12 mouse cellular contexts compared by ENCODE assay signal in the genomic region with DNA sequence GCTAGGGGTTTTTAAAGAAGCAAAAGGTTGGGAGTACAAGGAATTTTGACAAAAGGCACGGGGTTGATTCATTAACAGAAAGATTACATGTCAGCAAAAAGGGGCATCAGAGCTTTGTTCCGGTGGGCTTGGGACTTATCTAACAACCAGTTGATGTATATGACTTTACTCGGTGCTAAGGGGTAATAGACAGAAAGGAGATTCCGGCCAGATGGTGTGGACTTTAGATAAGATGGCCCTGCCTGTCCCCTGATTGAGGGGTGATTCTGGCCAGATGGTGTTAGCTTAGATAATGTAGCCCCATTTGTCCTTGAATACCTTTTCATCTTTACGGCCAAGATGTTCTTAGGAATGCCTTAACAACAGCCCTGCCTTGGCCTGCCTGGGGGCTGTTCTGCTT. TPM values are rescaled to one million over a fixed set of nuclear protein-coding genes. Genes with fewer than 3 reads are reported as not detected.
A peak's percentile ranks its signal among the peaks of the same experiment; 100 is the strongest.
DNase-seq lines count a peak whose midpoint lies in the region; TF ChIP-seq lines count a peak whose summit lies in the region.
"Not testable (repeated sequence)": the region's sequence is repeated elsewhere in the genome, so short reads cannot be mapped to it uniquely, and the experiment has no call there.
"Had no signal": no experiment of that assay in that cellular context is flagged by ENCODE, and none has a peak within 500 bp of the region (broad histone marks: within the 10 kb centered on the region; RNA-seq: fewer than 3 reads in every experiment).

No protein-coding gene starts in this region.

- TF ChIP-seq POLR2A in myocyte (IDR thresholded peaks at IDR 0.05; ENCODE audit: insufficient read length, low read depth) = not testable (repeated sequence)

- H3ac ChIP-seq in myocyte (ENCODE audit: control insufficient read depth, insufficient read length) = not testable (repeated sequence)

- not testable (repeated sequence) for H3K27me3 ChIP-seq in myocyte (ENCODE audit: control insufficient read depth, insufficient read depth, insufficient read length)

- DNase-seq in cerebellum, adult 11-12 months = peak; percentile 59
- DNase-seq in cerebellum, adult 18-20 months = peak; percentile 7 to 30
- DNase-seq in cerebellum, adult 9-10 months = peak; percentile 71
- DNase-seq in cerebellum, adult 9-11 months = peak; percentile 65
- peak; percentile 94 for DNase-seq in heart, adult 11 months
- peak; percentile 45 for DNase-seq in kidney, adult 11 months

- H3K4me2 ChIP-seq in myocyte (ENCODE audit: low read depth) = not testable (repeated sequence)

- not testable (repeated sequence) for H3K79me2 ChIP-seq in myocyte (ENCODE audit: control insufficient read depth, insufficient read depth)

- H3K36me3 ChIP-seq in myocyte (ENCODE audit: control insufficient read depth, insufficient read depth) = not testable (repeated sequence)

- peak overlapping the region; percentile 52 for H3K4me3 ChIP-seq in myocyte

RNA-seq across cellular contexts. Expression of gene 4930467E23Rik, which starts 54.5 kb away (rescaled TPM):
- polyA plus RNA-seq in myocyte (2012; fragmentation: generic; extraction: Trizol) = not detected
- polyA plus RNA-seq: activated CD4-positive, CD25-positive, alpha-beta regulatory T cell, adult 4 months; brain, embryonic 14.5 days; C2C12; G1E; Patski had no signal

Comparison
In these comparisons a context has a peak if more than half of its experiments do, and no peak if none do; other contexts are left out.
1. Peak in every context shown above with its lines: DNase-seq and H3K4me3 ChIP-seq.
2. DNase-seq: peak in every context shown above with its lines; median percentile 94 in heart, adult 11 months; 71 in cerebellum, adult 9-10 months; 65 in cerebellum, adult 9-11 months; 59 in cerebellum, adult 11-12 months; 45 in kidney, adult 11 months; 18 in cerebellum, adult 18-20 months.